Mouse (Mus musculus) adrenal gland, adult 8-10 months (tissue): ENCODE results near the gene Cbl. TPM values are rescaled to one million over a fixed set of nuclear protein-coding genes. Genes with fewer than 3 reads are reported as not detected.

Source experiments
- DNase-seq: peaks from one replicate; pipeline ENCODE4 v3.0.0; 2022
- total RNA-seq, 4 experiments: library from RNA; stranded (reverse); gene quantifications; 2 replicates each; pipeline ENCODE4 v1.2.4; 2022

Gene Cbl
- total RNA-seq, 4 experiments from 2014 or later = 30.4 to 52.9 (median 40.1) TPM

DNA sequence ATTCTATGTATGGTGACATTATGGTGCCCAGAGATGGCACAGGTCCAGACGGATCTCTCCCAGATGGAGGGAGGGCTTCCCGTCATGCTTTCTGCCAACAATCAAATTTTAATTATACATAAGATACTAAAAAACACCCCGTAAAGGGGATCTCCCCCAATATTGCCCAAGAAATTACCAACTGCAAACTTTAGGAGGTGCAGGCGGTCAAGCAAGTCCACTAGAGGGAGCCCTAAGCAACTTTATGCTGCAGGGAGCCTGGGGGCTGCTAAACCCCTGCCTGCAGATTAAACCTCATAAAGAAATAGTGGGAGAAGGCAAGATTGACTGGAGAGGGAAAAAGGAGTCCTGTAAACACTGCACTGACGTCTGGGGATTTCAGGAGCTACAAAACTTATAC is 5.6 kb upstream of the Cbl start:
- no peak for DNase-seq

DNA sequence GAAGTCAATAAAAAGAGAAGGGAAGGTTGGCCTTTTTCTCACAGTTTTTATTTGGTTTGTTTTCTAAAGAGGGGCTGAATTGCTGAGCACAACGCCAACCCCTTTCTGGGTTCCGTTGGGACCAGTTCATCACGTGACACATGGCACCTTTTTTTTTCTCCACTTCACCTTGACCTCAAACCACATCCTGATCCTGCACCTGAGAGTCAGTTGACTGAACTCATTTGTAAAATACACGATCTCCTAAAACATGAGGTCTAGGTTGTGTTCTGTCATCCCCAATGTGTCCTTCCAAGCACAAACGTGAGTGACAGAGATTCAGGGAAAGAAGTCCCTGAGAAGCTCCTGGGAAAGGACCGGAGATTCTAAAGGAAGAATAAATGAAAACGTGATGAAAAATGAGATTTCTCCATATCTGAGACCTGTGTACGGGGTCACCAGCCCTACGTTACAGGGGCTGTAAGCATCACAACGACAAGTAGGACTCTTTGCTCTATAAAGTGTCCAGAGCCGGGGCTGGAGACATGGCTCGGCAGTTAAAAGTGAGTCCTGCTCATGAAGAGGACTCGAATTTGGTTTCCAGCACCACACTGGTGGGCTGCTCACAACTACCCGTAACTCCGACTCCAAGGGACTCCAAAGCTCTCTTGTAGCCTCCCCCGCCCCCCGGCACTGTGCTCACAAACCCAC is 4.8 kb upstream of the Cbl start:
- no peak for DNase-seq

DNA sequence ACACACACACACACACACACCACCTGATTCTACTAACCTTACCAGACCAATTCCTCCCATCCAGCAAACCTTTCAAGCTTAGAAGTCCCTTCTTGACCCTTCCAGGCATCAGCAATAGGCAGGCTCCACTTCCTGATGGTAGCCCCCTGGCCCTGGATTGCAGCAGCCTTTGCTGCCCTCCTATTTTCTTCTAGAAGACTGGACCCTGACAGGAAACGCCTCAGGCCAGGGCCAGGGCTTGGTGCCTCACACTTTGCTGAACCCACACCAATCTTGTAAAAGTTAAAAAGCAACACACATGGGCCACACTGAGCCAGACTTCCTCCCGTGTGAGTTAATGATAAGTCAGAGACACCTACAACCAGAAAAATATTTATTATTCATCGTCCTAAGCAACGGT is 3.3 kb upstream of the Cbl start:
- DNase-seq = no peak

DNA sequence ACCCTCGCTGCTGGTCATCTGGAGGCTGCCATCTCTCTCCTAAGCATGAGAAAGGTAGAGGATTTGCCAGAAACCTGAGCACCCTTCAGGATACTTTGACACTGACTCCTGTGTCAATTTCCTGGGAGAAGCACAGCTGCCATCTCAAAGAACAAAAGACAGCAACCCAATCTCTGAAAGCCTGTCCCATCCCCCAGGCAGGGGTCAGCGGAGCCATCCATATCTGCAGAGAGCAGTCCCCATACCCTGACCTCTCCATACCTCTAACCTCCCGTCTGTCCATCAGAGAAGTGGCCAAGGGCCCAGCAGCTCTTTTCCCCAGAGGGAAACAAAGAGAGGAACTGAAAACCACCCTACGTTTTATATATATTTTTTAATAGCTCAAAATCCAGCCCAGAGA is 2.8 kb upstream of the Cbl start:
- DNase-seq = no peak

GRCm38 (mm10) chr9:44234479-44235427 is 904 bp upstream of the Cbl start:
- DNase-seq = peak; percentile 47

GRCm38 (mm10) chr9:44233021-44233801 is 638 bp downstream of the Cbl start:
- no peak for DNase-seq

DNA sequence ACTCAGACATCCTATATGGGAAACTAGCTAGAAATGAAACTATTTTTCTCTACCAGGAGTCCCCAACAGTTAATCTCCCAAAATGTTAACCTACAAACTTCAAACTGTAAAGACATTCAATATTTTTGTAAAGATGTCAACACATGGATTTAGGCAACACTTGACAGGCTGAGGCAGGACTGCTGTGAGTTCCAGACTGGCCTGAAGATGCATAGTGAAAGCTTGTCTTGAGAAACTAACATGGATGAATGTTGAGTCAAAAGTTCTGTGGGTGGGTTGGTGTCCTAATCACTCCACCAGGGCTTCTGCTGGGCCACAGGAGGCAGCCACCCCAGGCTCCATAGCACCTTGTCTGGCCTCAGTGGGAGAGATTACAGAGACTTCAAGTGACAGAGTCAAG is 2.2 kb downstream of the Cbl start:
- DNase-seq = no peak

- no peak for DNase-seq
Measured at GRCm38 (mm10) chr9:44225993-44226392, 7.9 kb downstream of the Cbl start.

- no peak for DNase-seq
Measured at GRCm38 (mm10) chr9:44213538-44213937, 20.3 kb downstream of the Cbl start.

DNA sequence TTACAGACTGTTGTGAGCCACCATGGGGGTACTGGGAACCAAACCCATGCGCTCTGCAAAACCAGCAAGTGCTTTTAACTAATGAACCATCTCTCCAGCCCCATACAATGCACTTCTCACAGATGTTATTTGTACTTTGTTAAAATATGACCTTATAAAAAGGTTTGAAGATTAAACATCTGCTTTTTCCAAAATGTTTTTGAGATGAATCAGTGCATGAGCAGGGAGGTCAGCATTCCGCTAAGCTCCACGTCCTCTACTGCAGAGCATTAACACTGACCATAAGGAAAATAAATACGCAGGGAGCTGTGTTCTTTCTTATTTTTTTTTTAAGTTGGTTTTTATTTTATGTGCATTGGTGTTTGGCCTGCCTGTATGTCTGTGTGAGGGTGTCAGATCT is 21.4 kb downstream of the Cbl start:
- DNase-seq = no peak

- DNase-seq = no peak
Measured at GRCm38 (mm10) chr9:44209416-44209815, 24.4 kb downstream of the Cbl start.

DNA sequence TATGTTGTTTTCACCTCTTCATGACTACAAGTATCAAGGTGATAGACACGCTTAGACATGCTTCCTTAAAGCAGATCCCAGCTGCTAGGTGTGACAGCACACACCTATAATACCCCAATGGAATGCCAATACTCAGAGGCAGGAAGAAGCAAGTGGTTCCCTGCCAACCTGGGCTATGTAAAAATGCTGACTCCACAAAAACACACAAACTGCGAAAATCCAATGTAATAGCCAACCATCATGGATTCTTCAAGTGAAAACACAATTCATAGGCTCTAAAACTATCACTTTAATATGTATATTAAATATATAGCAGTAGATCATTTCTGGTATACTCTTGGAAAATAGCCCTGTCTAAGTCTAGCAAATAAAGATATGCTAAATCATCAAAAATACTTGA is 26.0 kb downstream of the Cbl start:
- DNase-seq = no peak

DNA sequence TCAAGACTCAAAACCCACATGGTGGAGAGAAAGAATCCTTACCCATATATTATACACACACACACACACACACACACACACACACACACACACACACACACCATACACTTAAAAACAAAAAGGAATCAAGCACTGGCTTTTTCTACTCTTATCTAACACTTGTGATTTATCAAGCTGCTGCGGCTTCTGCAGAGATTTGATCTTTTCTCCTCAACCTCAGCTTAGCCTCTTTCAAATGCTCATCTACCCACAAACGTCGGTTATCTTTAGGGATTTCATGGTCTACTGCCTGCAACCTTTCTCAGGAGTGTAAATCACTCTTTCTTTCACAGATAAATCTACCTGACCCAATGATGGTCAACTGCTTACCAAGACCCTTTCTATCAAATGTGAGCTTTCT is 33.4 kb downstream of the Cbl start:
- no peak for DNase-seq

DNA sequence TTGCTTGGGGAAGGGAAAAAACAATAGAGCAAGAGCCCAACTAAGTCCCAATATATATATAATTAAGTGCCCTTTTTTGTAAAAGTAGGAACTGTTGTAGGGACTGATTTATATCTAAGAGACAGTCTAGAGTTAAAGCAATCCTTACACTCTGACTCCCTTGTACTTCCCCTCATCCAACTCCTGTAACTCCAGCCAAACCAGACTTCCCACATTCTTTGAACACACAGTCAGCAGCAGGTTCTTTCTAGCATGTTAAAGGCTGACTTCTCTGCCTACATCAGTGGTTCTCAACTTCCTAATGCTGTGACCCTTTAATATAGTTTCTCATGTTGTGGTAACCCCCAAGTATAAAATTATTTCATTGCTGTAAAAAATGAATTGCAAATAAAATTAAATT is 34.3 kb downstream of the Cbl start:
- no peak for DNase-seq

GRCm38 (mm10) chr9:44199166-44199565 is 34.7 kb downstream of the Cbl start:
- no peak for DNase-seq

DNA sequence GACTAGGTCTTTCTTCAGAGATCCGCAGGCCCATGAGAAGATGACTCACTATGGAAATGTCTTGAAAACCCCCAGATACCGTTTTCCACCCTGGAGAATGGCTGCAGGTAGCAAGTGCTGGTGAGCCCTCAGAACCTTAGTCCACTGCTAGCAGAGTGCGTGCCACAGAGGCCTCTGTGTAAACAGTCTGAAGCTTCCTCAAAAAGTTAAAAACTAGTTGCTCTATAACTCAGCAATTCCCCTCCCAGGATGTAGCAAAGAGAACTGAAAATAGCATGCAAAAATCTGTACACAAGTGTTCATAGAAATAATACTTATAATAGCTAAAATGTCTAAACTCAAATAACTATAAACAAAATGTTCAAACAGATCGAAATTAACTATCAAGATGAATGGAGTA is 37.5 kb downstream of the Cbl start:
- DNase-seq = no peak

DNA sequence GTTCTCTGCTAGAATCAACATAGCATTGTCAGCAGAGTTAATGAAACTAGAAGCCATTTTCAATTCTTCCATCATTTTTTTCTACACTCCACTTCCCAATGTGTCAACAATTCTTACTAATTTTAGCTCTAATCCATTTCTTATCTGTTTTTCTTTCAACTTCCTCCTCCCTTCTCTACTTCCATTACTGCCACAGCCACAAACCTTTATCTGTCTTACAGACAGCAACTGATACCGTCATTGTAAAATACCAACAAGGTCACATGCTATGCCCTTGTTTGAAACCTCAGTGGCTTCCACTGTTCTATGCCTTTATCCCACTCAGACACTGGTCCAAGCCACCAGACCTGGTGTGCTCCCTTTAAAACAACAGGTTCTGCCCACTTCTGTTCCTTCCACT is 39.8 kb downstream of the Cbl start:
- DNase-seq = no peak

DNA sequence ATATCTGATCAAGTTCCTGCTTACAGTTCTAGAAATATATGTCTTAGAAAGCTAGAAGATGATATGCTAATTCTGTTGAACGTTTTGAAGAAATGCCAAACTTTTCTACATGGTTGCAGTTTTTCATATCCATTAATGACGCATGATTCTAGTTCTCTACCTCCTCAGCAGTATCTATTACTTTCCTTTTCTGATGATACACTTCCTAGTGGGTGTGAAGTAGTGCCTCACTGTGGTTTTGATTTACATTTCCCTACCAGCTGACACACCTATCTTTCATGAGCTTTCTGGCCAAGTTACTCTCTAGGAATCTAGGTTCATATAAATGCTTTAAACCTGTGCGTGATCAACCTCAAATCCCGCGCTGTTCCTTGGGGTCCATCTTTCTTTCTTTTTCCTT is 41.1 kb downstream of the Cbl start:
- no peak for DNase-seq

- no peak for DNase-seq
Measured at GRCm38 (mm10) chr9:44192312-44192711, 41.5 kb downstream of the Cbl start.

- DNase-seq = no peak
Measured at GRCm38 (mm10) chr9:44191166-44191565, 42.7 kb downstream of the Cbl start.

DNA sequence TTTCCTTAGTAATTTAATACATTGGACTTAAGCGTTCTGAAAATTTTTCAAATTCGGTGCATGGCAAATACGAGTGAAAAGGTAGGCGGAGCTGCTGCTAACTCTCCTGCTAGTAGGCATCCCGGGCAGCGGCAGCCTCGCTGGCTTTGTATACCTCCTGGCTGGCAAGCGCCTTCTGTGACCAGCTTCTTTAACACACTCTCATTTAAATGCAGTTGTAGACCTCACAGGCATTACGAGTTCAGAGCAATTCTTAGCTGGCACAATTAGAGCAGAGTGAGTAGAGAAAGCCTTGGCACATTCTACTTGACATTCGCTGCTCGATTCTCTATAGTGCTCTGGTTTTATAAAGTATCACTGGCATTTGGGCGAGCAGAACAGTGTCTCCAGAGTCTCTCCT is 45.6 kb downstream of the Cbl start:
- DNase-seq = no peak

GRCm38 (mm10) chr9:44182260-44182659 is 51.6 kb downstream of the Cbl start:
- peak; percentile 22 for DNase-seq

DNA sequence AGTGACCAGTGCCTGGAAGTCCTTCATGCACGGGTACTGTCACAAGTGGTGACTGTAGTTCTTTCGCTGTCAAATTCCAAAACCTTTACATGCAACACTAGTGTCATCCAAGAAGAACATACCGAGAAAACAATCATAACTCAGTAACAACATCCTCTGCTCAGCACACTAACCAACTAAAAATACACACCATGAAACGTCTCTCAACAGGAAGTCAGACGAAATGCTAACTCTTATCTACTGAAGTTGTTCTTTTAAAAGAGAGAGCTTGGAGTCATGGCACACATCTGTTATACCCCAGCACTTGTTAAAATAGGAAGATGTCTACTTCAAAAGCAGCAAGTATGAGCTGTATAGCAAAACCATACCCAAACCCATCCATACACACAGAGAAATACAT is 52.3 kb downstream of the Cbl start:
- no peak for DNase-seq
